Mouse (Mus musculus) left cerebral cortex, adult 9 months (tissue): ENCODE measurements around the gene Rnf26.
A peak's percentile ranks its signal among the peaks of the same experiment; 100 is the strongest.
"Not testable (repeated sequence)": the region's sequence is repeated elsewhere in the genome, so short reads cannot be mapped to it uniquely, and the experiment has no call there.

Source experiments
- DNase-seq, 2 experiments: peaks; one replicate each; pipeline ENCODE4 v3.0.0; 2022; ENCODE audit warnings: low spot score in 2 of 2

Gene Rnf26

GRCm38 (mm10) chr9:44125026-44125425 is 11.7 kb upstream of the Rnf26 start:
- no peak for DNase-seq

DNA sequence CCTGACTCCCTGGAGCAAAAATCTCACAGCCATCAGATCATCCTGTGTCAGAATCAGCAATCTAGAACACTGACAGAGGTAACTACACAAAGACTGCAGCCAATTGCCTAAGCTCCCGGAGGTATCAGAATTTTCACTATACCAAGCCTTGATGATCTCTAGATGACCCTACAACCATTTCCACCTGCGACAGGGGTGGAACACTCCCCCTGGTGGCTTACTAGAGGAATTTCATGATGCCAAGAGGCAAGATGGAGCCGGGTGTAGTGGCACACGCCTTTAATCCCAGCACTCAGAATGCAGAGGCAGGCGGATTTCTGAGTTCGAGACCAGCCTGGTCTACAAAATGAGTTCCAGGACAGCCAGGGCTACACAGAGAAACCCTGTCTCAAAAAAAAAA is 11.0 kb upstream of the Rnf26 start:
- no peak for DNase-seq

GRCm38 (mm10) chr9:44119948-44120465 is 6.7 kb upstream of the Rnf26 start:
- no peak for DNase-seq

DNA sequence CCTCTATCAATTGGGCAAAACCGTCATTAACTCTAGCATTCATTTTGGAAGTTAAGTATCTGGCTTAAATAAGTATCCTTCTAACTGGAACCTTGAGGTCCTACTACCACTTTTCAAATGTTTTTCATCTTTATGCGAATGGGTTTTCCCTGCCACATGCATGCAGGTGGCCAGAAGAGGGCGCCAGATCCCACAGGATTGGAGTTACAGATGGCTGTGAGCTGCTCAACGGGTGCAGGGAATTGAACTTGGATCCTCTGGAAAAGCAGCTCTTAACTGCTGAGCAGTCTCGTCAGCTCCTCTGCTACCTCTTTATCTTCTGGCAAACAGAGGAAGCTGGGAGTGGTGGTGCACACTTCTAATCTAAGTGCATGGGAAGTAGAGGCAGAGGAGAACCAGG is 5.7 kb upstream of the Rnf26 start:
- DNase-seq, result no peak

DNA sequence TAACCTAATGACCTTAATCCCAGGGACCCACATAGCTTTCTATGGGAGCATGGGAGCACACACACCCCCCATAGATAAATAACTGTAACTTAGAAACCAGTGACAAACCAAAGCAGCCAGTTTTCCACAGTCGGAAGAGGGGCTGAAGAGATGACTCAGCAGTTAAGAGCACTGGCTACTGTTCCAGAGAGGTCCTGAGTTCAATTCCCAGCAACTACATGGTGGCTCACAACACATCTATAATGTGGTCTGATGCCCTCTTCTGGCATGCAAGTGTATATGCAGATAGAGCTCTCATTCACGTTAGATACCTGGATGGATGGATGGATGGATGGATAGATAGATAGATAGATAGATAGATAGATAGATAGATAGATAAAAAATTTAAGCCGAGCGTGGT is 2.9 kb upstream of the Rnf26 start:
- no peak for DNase-seq

GRCm38 (mm10) chr9:44115599-44115998 is 2.3 kb upstream of the Rnf26 start:
- no peak for DNase-seq

DNA sequence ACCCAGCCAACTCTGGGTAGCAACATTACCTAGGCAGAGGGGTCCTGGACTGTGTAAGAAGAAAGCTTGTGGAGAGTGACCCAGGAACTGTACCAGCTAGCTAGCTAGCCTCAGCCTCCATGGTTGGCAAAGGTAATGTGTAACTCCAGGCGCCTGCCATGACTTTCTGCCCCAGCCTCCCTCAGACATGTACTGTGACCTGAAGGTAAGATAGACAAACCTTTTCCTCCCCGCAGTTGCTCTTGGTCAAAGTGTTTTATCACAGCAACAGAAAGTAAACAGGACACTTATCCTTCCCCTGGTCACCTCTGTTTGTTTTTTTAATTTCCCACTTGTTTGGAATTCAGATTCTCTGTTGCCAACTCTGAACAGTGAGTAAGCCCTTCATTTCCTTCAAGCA is 1.1 kb upstream of the Rnf26 start:
- no peak for DNase-seq

DNA sequence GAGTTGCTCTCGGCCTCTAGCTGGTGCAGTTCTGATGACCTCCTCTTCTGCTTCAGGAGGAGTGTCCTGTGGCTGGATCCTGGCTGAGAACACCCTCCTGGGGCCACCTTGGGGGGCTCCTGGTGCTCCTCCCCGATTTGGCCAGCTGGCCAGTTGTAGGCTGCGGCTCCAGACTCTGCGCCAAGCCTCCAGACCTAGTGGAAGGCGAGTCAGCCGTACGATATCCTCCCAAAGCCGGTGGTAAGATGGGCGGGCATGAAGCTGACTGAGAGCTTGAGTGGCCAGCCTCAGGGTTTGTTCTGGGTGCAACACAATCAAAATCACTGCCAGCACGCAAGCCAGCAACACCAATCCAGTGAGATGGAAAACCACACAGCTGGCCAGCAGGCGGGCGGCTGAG is 1.4 kb downstream of the Rnf26 start:
- not testable (repeated sequence) for DNase-seq

DNA sequence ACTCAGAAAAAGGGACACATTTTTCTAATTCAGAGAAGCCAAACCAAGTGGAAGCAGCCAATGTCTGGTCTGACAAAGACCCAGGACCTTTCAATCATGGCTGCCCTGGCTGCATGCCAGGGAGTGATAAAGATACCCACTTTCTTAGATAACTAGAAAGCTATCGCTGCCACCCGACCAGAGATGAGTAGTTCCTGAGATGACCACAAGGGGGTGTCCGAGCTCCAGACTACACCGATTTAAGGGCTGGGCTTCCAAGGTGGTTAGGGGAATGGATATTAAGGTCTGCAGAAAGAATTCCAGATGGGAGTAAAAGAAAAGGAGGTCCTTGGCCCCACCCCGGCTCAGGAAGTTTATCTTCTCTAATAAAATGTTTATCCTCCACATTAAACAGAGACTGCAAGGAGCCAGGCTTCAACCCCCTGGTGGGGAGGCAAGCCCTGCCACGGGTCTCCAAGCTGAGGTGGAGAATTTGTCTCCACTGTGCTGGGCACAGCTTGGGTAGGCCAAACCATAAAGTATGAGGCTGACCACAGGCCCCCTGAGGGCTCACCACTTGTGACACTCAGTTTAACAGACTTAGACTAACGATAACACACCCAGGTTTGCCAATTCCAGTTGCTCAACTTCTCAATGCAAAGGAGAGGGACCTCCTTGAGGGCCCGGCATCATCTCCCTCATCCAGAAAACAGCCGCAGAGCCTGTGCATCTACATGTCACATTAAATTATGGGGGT is 3.8 kb downstream of the Rnf26 start:
- DNase-seq, result peak in 1 of 2 experiments; percentile 87

GRCm38 (mm10) chr9:44108269-44109055 is 4.9 kb downstream of the Rnf26 start:
- no peak for DNase-seq

- no peak for DNase-seq
Measured at GRCm38 (mm10) chr9:44107557-44108179, 5.6 kb downstream of the Rnf26 start.

- peak in 1 of 2 experiments; percentile 78 for DNase-seq
Measured at GRCm38 (mm10) chr9:44107110-44107509, 6.2 kb downstream of the Rnf26 start, which contains the start of gene C1qtnf5. Gene C1qtnf5, plus strand, starts transcription at chr9:44107245.

- no peak for DNase-seq
Measured at GRCm38 (mm10) chr9:44106596-44106995, 6.7 kb downstream of the Rnf26 start.

GRCm38 (mm10) chr9:44106182-44106581 is 7.1 kb downstream of the Rnf26 start:
- no peak for DNase-seq

- no peak for DNase-seq
Measured at GRCm38 (mm10) chr9:44105781-44106180, 7.5 kb downstream of the Rnf26 start.

GRCm38 (mm10) chr9:44104881-44105280 is 8.4 kb downstream of the Rnf26 start:
- DNase-seq, result no peak

- DNase-seq, result no peak
Measured at GRCm38 (mm10) chr9:44101490-44101889, 11.8 kb downstream of the Rnf26 start, which contains the start of gene Mfrp. Gene Mfrp, plus strand, starts transcription at chr9:44101729.

GRCm38 (mm10) chr9:44096536-44096935 is 16.8 kb downstream of the Rnf26 start:
- peak in 1 of 2 experiments; percentile 71 for DNase-seq

GRCm38 (mm10) chr9:44095781-44096180 is 17.5 kb downstream of the Rnf26 start:
- DNase-seq, result no peak

GRCm38 (mm10) chr9:44094737-44095136 is 18.6 kb downstream of the Rnf26 start:
- DNase-seq, result no peak

DNA sequence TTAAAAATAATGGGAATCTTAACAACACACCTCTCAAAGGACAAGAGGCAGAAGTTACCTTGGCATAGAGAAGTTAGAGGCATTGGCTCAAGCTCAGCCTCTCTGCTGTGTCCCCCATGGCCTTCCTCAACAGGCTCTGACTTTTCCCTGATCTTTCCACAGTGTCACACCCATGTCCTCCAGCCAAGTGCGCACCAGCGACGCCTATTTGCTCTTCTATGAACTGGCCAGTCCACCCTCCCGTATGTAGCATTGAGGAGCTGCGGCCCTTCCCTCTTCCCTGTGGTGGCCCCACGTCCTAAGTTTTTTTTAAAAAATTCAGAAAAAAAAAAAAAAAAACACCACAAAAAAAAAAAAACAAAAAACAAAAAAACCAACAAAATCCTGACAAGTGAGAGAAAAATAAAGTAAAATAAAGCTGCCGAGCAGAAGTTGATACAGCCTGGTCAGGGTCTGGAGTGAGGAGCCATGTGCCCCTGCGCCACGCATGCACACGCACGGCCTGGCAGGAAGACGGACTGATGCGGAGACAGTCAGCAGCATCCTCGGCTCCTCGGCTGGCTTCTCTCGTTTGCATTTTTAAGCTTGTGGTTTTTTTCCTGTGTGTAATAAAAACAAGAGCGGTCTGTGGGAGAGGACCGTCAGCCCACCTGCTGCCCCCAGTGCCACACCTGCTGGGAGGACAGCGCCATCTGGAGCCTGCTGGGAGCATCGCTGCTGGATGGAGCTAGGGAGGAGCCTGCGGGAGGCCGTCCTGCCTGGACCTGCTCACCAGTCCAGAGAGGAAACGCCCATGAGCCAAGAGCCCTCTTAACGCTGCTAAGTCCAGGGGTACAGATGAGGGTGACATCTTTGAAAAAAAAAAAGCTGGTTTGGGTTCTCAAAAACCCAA is 19.5 kb downstream of the Rnf26 start:
- peak in 1 of 2 experiments; percentile 88 for DNase-seq
